Mouse (Mus musculus) left cerebral cortex, postnatal 4 days (tissue): ENCODE data around the gene Eaf2. TPM values are rescaled to one million over a fixed set of nuclear protein-coding genes. Genes with fewer than 3 reads are reported as not detected.
A peak's percentile ranks its signal among the peaks of the same experiment; 100 is the strongest.

Source experiments
- DNase-seq: peaks from one replicate; pipeline ENCODE4 v3.0.0-alpha.2; 2022
- intact Hi-C: fragments of 180-260 bp; cut with DNase I; formaldehyde crosslinking; loops from one replicate; pipeline ENCODE4 v1.15.1; 2025
- total RNA-seq, 2 experiments: library from RNA; stranded (reverse); gene quantifications; 2 replicates each; pipeline ENCODE4 v1.2.3; 2021

The Eaf2 gene
- under 1 TPM; 0.38 to 0.70 TPM for total RNA-seq

DNA sequence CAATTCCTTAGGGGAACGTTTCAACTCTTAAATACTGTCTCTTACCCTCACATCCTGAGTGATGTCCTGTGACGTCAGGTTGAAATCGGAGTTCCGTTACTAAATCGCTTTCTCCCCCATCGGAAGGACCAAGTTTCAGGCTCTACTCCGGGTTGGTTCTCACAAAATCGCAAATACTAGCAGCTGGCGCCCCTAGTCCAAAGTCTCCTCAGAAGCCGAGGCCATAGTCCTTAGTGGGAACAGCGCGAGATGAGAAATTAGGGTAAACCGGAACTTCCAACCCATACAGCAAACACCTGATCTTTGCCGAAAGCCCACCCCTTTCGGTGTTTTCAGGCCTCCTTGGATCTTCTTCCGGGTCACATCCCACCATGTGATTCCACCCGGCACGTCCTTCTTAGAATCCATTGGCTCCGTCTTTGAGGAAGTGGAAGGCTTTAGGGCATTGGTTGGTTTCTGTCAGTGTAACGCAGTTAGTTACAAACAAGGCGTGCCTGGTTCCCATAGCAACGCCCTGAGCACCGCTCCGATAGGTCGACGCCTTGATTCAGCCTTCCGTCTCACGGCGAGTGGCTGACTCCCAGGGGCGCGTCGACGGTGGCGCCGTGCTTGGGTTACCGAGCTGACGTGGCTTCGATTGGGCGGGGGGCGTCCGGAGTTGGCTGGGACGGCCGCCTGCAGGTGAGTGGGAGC is at the start of gene Eaf2, which contains the start of gene Golgb1:
Gene Eaf2, minus strand, starts transcription at position 421 of the 693 bp plus-strand sequence.
Gene Golgb1, plus strand, starts transcription at position 558 of the 693 bp plus-strand sequence.
- intact Hi-C loops = no loop called here
- peak; percentile 96 for DNase-seq

- intact Hi-C loops = no loop called here
- no peak for DNase-seq
Measured at GRCm38 (mm10) chr16:36924312-36924711, 49.5 kb upstream of the Eaf2 start.

GRCm38 (mm10) chr16:36921980-36922379 is 47.2 kb upstream of the Eaf2 start:
- intact Hi-C loops = no loop called here
- no peak for DNase-seq

DNA sequence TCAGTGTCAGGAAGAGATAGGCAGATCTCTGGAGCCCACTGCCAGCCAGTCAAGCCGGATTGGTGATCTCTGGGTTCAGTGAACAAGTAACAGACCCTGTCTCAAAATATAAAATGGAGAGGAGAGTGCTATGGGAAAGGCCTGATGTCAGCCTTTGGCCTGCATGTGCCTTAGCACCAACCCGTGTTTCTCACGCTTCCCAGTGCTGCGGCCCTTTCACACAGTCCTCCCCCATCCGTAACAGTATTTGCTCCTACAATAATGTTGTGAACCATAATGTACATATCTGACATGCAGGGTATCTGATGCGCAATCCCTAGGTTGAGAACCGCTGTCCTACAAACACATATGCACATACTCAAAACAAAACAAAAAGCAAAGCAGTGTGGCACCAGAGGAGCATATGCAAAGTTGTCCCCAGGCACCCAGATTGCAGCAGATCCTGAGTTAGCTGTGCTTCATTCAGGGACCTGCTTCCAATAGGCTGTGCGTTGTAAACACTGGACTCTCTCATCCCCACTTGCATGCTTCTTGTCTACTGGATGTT is 46.3 kb upstream of the Eaf2 start:
- intact Hi-C loops = no loop called here
- DNase-seq = no peak

DNA sequence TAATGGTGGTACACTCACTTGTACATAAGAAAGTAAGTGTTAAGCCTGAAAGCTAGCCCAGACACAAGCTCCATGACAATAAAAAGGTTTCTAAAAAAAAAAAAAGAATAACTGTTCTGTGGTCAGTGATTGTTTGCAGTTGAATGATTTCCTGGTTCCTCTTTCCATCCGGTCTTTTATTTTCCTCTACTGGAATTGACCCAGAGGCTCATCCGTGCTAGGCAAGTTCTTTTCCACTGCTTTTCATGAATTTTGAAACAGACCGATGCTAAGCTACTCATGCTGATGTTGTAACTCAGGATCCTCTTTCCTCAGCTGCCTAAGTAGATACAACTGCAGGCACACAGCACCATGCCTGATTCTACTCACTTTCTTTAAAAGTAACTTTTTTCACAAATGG is 45.6 kb upstream of the Eaf2 start:
- intact Hi-C loops = no loop called here
- DNase-seq = no peak

- intact Hi-C loops = no loop called here
- DNase-seq = no peak
Measured at GRCm38 (mm10) chr16:36918505-36918904, 43.7 kb upstream of the Eaf2 start.

DNA sequence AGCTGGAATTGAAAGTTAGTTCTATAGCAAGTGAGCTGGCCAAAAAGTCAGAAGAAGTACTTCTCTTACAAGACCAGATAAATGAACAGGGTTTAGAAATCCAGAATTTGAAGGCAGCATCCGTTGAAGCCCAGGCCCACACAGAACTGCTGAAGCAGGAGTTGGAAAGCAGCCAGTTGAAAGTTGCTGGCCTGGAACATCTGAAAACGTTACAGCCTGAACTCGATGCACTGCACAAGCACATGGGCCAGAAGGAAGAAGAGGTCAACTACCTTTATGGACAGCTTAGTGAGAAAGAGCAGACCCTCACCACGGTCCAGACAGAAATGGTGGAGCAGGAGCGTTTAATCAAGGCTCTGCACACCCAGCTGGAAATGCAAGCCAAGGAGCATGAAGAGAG is 39.4 kb upstream of the Eaf2 start:
- intact Hi-C loops = no loop called here
- DNase-seq = no peak

DNA sequence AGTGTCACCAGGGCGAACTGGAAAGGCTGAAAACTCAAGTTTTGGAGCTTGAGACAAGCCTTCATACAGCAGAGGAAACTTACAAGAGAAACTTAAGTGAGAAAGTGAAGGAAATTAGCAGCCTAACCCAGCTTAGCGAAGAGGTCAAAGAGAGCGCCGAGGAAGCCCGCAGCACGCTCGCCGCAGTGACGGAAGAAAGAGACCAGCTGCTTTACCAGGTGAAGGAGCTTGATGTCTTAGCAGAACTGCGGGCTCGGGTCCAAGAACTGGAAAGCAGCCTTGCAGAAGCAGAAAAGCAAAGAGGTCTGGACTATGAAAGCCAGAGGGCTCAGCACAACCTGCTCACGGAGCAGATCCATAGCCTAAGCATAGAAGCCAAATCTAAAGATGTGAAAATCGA is 37.5 kb upstream of the Eaf2 start:
- no peak for DNase-seq
- intact Hi-C loops = no loop called here

- intact Hi-C loops = no loop called here
Measured at GRCm38 (mm10) chr16:36911909-36912308, 37.1 kb upstream of the Eaf2 start.

GRCm38 (mm10) chr16:36903156-36903555 is 28.4 kb upstream of the Eaf2 start:
- no peak for DNase-seq
- intact Hi-C loops = loop anchor here (5.0 kb wide), 1 partner anchor 56 kb away; no protein-coding TSS in a partner anchor

More at GRCm38 (mm10) chr16:36911909-36912308, 37.1 kb upstream of the Eaf2 start:
- DNase-seq = no peak

DNA sequence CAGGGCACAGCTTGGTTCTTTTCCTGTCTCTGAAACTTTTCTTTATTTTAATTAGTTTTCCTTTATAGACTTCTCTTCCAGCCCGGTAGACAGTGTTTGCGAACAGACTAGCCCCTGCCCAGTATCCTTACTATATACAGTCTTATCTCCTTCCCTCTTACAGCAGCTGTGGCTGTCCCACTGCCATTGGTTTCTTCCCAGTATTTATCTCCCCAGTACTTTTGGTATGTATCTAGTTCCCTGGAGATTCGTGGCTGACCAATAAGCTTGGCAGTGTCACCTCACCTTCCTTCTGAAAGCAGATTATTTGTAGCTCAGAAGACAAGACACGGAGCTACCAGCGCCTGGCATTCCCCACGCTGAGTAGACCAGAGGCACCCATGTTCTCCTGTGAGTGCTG is 21.9 kb upstream of the Eaf2 start:
- DNase-seq = no peak
- intact Hi-C loops = no loop called here

GRCm38 (mm10) chr16:36893317-36893716 is 18.5 kb upstream of the Eaf2 start:
- DNase-seq = no peak
- intact Hi-C loops = no loop called here

DNA sequence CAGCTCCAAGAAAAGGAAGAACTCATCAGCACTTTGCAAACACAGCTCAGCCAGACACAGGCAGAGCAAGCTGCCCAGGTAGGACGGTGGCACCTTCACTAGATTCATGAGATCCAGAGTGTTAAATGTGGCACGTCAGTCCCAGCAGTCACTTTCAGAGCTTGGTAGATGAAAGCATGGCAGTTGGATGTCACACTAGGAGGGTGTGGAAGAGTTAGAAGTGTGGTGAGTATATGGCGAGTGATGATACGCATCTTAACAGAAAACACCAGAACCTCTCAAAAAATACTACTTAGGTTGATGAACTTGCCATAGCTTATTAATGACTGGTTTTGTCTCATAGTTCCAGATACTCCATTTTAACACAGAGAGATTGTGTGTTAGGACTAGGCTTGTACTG is 16.6 kb upstream of the Eaf2 start:
- intact Hi-C loops = no loop called here
- DNase-seq = no peak

DNA sequence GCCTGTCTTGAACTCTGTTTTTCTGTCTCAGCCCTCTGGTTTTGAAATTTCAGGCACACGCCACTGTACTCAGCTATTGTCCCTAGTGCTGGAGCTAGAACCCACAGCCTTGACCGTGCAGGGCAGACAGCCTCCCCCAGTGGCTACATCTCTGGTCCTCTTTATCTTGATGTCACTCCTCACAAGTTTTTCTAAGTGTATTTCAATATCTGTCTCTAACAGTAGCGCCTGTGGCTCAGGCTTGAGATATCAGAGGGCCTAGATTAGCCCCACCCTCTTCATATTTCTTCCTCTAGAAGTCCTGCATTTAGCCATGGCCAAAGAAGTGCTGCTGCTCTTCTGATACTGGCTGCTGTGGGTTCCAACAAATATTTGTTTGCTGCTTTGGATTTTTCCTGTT is 15.8 kb upstream of the Eaf2 start:
- intact Hi-C loops = no loop called here
- DNase-seq = no peak

GRCm38 (mm10) chr16:36887546-36887945 is 12.7 kb upstream of the Eaf2 start:
- intact Hi-C loops = loop anchor here (10.0 kb wide), 1 partner anchor 127 kb away; the partner anchor contains the start of gene Polq
- no peak for DNase-seq

- intact Hi-C loops = loop anchor here (10.0 kb wide), 1 partner anchor 129 kb away; the partner anchor contains the start of gene Polq
- no peak for DNase-seq
Measured at GRCm38 (mm10) chr16:36885912-36886311, 11.1 kb upstream of the Eaf2 start.

- intact Hi-C loops = loop anchor here (10.0 kb wide), 1 partner anchor 130 kb away; the partner anchor contains the start of gene Polq
- peak; percentile 62 for DNase-seq
Measured at GRCm38 (mm10) chr16:36884881-36885280, 10.1 kb upstream of the Eaf2 start.

DNA sequence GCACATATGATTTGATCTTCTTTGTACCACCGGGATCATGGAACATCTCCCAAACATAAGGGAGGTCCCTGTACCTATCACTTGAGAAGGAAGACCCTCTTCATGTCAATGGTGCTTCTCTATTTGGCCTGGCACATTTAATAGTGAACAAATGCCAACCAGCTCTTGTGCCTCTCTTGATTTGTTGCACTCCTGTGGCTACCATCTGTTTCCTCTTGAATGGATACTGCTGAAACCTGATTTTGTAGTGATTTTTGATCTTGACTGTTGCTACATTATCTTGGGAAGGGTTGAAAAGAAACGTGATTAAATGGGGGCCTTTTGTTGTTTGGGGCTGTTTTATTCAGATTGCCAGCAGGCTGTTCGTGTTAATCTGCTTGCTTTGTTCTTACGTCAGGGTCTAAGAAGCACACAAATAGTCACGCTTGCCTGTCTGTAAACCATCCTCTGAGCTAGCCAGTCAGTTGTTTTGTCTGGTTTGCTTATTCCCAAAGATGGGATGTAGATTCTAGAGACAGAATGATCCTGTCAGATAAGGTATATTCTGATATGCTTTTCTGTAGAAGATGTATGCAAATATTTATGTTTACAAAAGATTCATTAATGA is 8.0 kb upstream of the Eaf2 start:
- intact Hi-C loops = loop anchor here (10.0 kb wide), 1 partner anchor 132 kb away; the partner anchor contains the start of gene Polq
- DNase-seq = peak; percentile 3

DNA sequence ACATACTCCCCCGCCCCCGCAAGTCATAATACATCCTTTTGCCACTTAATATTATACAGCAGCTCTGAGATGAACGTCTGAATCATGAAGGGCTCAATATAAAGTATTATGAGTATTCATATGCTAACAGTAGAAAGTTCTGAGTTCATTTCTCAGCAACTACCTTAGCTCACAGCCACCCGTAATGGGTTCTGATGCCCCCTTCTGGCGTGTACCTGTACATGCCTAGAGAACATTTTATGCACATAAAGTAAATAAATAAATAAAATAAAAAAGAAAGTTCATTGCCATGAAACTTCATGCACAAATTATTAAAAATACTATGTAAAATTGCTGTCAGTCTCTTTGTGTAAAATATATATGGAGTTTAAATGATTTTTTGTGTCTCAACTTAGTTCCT is 2.5 kb upstream of the Eaf2 start:
- no peak for DNase-seq
- intact Hi-C loops = no loop called here

GRCm38 (mm10) chr16:36875276-36875851 is 561 bp upstream of the Eaf2 start:
- peak; percentile 59 for DNase-seq
- intact Hi-C loops = no loop called here

- DNase-seq = no peak
- intact Hi-C loops = no loop called here
Measured at GRCm38 (mm10) chr16:36869442-36869841, 5.4 kb downstream of the Eaf2 start.
